12 mouse cellular contexts compared by ENCODE assay signal in the genomic region with DNA sequence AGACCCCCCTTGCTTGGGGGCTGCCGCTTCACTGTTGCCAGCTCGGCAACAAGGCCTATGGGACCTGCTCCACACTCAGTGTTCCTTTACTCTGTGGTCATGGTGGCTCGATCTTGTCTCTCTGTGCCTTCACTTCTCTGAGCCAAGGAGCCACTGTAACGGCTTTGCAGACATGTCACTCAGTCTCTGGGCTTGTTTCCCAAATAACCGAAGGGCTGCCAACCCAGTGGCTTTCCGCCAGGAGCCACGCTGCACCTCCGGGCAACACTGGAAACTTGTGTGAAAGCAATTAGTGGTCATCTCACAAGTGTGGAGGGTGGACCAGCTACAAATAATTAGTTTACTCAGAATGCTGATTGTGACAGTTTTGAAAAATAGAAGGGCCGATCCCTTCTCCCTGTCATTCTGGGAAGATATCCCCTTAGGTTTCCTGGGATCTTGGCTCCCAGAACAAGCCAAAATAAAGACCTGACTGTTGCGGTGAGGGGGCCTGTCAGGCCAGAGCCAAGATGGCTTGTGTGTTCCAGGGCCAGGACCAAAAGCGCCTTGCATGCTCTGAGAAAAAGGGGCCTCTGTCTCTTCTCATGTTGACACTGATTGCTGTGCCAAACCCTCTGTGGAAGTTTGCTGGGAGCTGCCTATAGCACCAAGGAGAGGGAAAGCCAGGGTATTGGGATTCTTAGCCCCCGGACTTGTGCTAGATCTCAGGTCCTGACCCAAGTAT. TPM values are rescaled to one million over a fixed set of nuclear protein-coding genes. Genes with fewer than 3 reads are reported as not detected.
DNase-seq lines count a peak whose midpoint lies in the region; ATAC-seq and TF ChIP-seq lines count a peak whose summit lies in the region.
"Had no signal": no experiment of that assay in that cellular context is flagged by ENCODE, and none has a peak within 500 bp of the region (broad histone marks: within the 10 kb centered on the region; RNA-seq: fewer than 3 reads in every experiment).

No protein-coding gene starts in this region.

- H3K27me3 ChIP-seq in hindbrain, embryonic 15.5 days = peaks cover 1% of the 10 kb centered on the region; the same call in 1 of the 2 replicates
- peaks cover 3% of the 10 kb centered on the region; the same call in 1 of the 2 replicates for H3K27me3 ChIP-seq in hindbrain, embryonic 11.5 days (ENCODE audit: control insufficient read depth, insufficient read depth, low read length)
- no peaks in the 10 kb centered on the region for H3K27me3 ChIP-seq in thymus, adult 2 months (ENCODE audit: control insufficient read depth, insufficient read depth, low read length)

- ATAC-seq in hindbrain, embryonic 15.5 days (ENCODE audit: low FRiP score, low read depth) = peak; percentile 90
- no peak for ATAC-seq in hindbrain, embryonic 11.5 days (ENCODE audit: low FRiP score)

- H3K4me1 ChIP-seq in hindbrain, embryonic 15.5 days (replicated peaks) = peaks cover 5% of the 10 kb centered on the region; the same call in 1 of the 2 replicates
- no peaks in the 10 kb centered on the region for H3K4me1 ChIP-seq in hindbrain, embryonic 11.5 days (replicated peaks; ENCODE audit: control insufficient read depth, insufficient read depth, low read length)
- H3K4me1 ChIP-seq in thymus, adult 2 months (replicated peaks; ENCODE audit: control insufficient read depth, insufficient read depth, low read length) = peaks cover 13% of the 10 kb centered on the region
- H3K4me1 ChIP-seq: embryonic facial prominence, embryonic 13.5 days had no signal

- no peaks in the 10 kb centered on the region for H3K9me3 ChIP-seq in hindbrain, embryonic 15.5 days
- H3K9me3 ChIP-seq in hindbrain, embryonic 11.5 days (ENCODE audit: control insufficient read depth, low read length) = no peaks in the 10 kb centered on the region
- H3K9me3 ChIP-seq: embryonic facial prominence, embryonic 13.5 days had no signal

- DNase-seq in hindbrain, embryonic 11.5 days (ENCODE audit: low spot score) = no peak
- DNase-seq in adrenal gland, postnatal 36 days = peak; percentile 69 to 73
- peak; percentile 64 to 75 for DNase-seq in frontal cortex, adult 2 months (ENCODE audit: extremely low spot score in 1 of 2, low spot score in 1 of 2)
- DNase-seq in layer of hippocampus, adult 8-10 months (ENCODE audit: low spot score in 2 of 2) = peak; percentile 82 to 83
- peak; percentile 52 to 68 for DNase-seq in right cerebral cortex, adult 2 months (ENCODE audit: low spot score in 2 of 2)
- DNase-seq in thymus, adult 2 months = no peak
- no peak for DNase-seq in spleen, postnatal 14 days (ENCODE audit: low spot score in 2 of 2)
- DNase-seq: lung, embryonic 14.5 days had no signal

- H3K27ac ChIP-seq in hindbrain, embryonic 15.5 days (replicated peaks) = peak overlapping the region; percentile 79
- no peak overlapping the region for H3K27ac ChIP-seq in hindbrain, embryonic 11.5 days (ENCODE audit: low read depth, low read length)
- H3K27ac ChIP-seq in thymus, adult 2 months (ENCODE audit: control insufficient read depth, insufficient read depth, low read length) = no peak overlapping the region
- H3K27ac ChIP-seq: embryonic facial prominence, embryonic 13.5 days had no signal

- no peak overlapping the region for H3K9ac ChIP-seq in hindbrain, embryonic 15.5 days
- H3K9ac ChIP-seq in hindbrain, embryonic 11.5 days (ENCODE audit: low read depth, low read length) = no peak overlapping the region
- H3K9ac ChIP-seq: embryonic facial prominence, embryonic 13.5 days; lung, embryonic 14.5 days had no signal

- no peaks in the 10 kb centered on the region for H3K36me3 ChIP-seq in hindbrain, embryonic 15.5 days
- H3K36me3 ChIP-seq in hindbrain, embryonic 11.5 days (ENCODE audit: control insufficient read depth, insufficient read depth, low read length) = no peaks in the 10 kb centered on the region
- no peaks in the 10 kb centered on the region for H3K36me3 ChIP-seq in thymus, adult 2 months (ENCODE audit: control insufficient read depth, insufficient read depth, low read length)
- H3K36me3 ChIP-seq: embryonic facial prominence, embryonic 13.5 days had no signal

- WGBS in hindbrain, embryonic 15.5 days = 65% methylated on average over 12 of the region's 12 CpGs
- WGBS in hindbrain, embryonic 11.5 days = 90% methylated on average over 12 of the region's 12 CpGs
- WGBS in thymus, adult 2 months = 93% methylated on average over 12 of the region's 12 CpGs

- no peak for TF ChIP-seq CTCF in thymus, adult 2 months (IDR thresholded peaks at IDR 0.05; ENCODE audit: borderline replicate concordance, control insufficient read depth, extremely low read depth, insufficient read depth, low read length, poor library complexity)

- no peak for TF ChIP-seq POLR2A in thymus, adult 2 months (IDR thresholded peaks at IDR 0.05; ENCODE audit: control insufficient read depth, extremely low read depth, insufficient read depth, low read length, poor library complexity)

- no peak overlapping the region for H3K4me3 ChIP-seq in hindbrain, embryonic 15.5 days
- no peak overlapping the region for H3K4me3 ChIP-seq in hindbrain, embryonic 11.5 days (ENCODE audit: low read depth, low read length)
- H3K4me3 ChIP-seq in thymus, adult 2 months (ENCODE audit: control insufficient read depth, insufficient read depth, low read length) = no peak overlapping the region
- H3K4me3 ChIP-seq: embryonic facial prominence, embryonic 13.5 days had no signal

- no peak overlapping the region for H3K4me2 ChIP-seq in hindbrain, embryonic 15.5 days
- H3K4me2 ChIP-seq in hindbrain, embryonic 11.5 days (replicated peaks; ENCODE audit: low read depth, low read length) = no peak overlapping the region
- H3K4me2 ChIP-seq: embryonic facial prominence, embryonic 13.5 days; lung, embryonic 14.5 days had no signal

RNA-seq across cellular contexts. Expression of gene 2810459M11Rik, which starts 7.7 kb away (rescaled TPM):
- polyA plus RNA-seq in hindbrain, embryonic 15.5 days (2015; fragmentation: Nextera tagmentation; extraction: Ambion mirVana) = 10.8 and 14.3 TPM in 2 replicates
- polyA plus RNA-seq in hindbrain, embryonic 11.5 days (2014; fragmentation: Nextera tagmentation; extraction: Ambion mirVana) = 0.18 and 0.42 TPM in 2 replicates
- under 1 TPM; 0.16 to 0.17 TPM for total RNA-seq in adrenal gland, postnatal 36 days (2021)
- 12.0 and 12.6 TPM in 2 replicates for polyA plus RNA-seq in frontal cortex, adult 2 months (2012; rRNA removed)
- 10 to 100 TPM; 12.6 to 22.3 (median 17.2) TPM for total RNA-seq in layer of hippocampus, adult 8-10 months (2022)
- polyA plus RNA-seq in thymus, adult 2 months (2012; rRNA removed) = 0.13 and 0.34 TPM in 2 replicates

RNA-seq across cellular contexts. Expression of gene Psmd1, which starts 10.8 kb away (rescaled TPM):
- 181 and 185 TPM in 2 replicates for polyA plus RNA-seq in hindbrain, embryonic 15.5 days (2015; fragmentation: Nextera tagmentation; extraction: Ambion mirVana)
- polyA plus RNA-seq in hindbrain, embryonic 11.5 days (2014; fragmentation: Nextera tagmentation; extraction: Ambion mirVana) = 216 and 247 TPM in 2 replicates
- total RNA-seq in adrenal gland, postnatal 36 days (2021) = 100 to 1,000 TPM; 122 to 128 TPM
- 69.9 and 79.6 TPM in 2 replicates for polyA plus RNA-seq in frontal cortex, adult 2 months (2012; rRNA removed)
- 100 to 1,000 TPM; 117 to 122 (median 118) TPM for total RNA-seq in layer of hippocampus, adult 8-10 months (2022)
- 59.7 and 61.2 TPM in 2 replicates for polyA plus RNA-seq in thymus, adult 2 months (2012; rRNA removed)

RNA-seq across cellular contexts. Expression of gene Spata3, which starts 36.7 kb away (rescaled TPM):
- 0.32 and 0.87 TPM in 2 replicates for polyA plus RNA-seq in hindbrain, embryonic 15.5 days (2015; fragmentation: Nextera tagmentation; extraction: Ambion mirVana)
- not detected in 2 replicates for polyA plus RNA-seq in hindbrain, embryonic 11.5 days (2014; fragmentation: Nextera tagmentation; extraction: Ambion mirVana)
- not detected for total RNA-seq in adrenal gland, postnatal 36 days (2021)
- polyA plus RNA-seq in frontal cortex, adult 2 months (2012; rRNA removed) = 1.1 and 1.6 TPM in 2 replicates
- total RNA-seq in layer of hippocampus, adult 8-10 months (2022) = 1 to 10 TPM; 1.1 to 1.7 (median 1.3) TPM
- 0.49 TPM in 1 of 2 replicates, not detected in the other for polyA plus RNA-seq in thymus, adult 2 months (2012; rRNA removed)
- total RNA-seq: ES-E14 had no signal
- polyA plus RNA-seq: embryonic facial prominence, embryonic 13.5 days; lung, embryonic 14.5 days; stomach, embryonic 14.5 days had no signal

RNA-seq across cellular contexts. Expression of gene Htr2b, which starts 58.4 kb away (rescaled TPM):
- polyA plus RNA-seq in hindbrain, embryonic 15.5 days (2015; fragmentation: Nextera tagmentation; extraction: Ambion mirVana) = 0.10 and 0.75 TPM in 2 replicates
- polyA plus RNA-seq in hindbrain, embryonic 11.5 days (2014; fragmentation: Nextera tagmentation; extraction: Ambion mirVana) = 0.28 and 0.88 TPM in 2 replicates
- total RNA-seq in adrenal gland, postnatal 36 days (2021) = under 1 TPM in 1 of 2 experiments, not detected in 1; 0.13 TPM
- polyA plus RNA-seq in frontal cortex, adult 2 months (2012; rRNA removed) = 0.04 and 0.11 TPM in 2 replicates
- total RNA-seq in layer of hippocampus, adult 8-10 months (2022) = not detected
- 0.28 TPM in 1 of 2 replicates, not detected in the other for polyA plus RNA-seq in thymus, adult 2 months (2012; rRNA removed)

Comparison
In these comparisons a context has a peak if more than half of its experiments do, and no peak if none do; other contexts are left out.
1. DNase-seq: peak in adrenal gland, postnatal 36 days (2 of 2), frontal cortex, adult 2 months (2 of 2), layer of hippocampus, adult 8-10 months (2 of 2) and right cerebral cortex, adult 2 months (2 of 2); none in hindbrain, embryonic 11.5 days (single experiment), thymus, adult 2 months (single experiment) and spleen, postnatal 14 days (0 of 2).